Mouse (Mus musculus) mature B cell (primary cell): ENCODE measurements around the gene Mark1.

Source experiments
- in situ Hi-C: fragments of 300-500 bp; cut with MboI; formaldehyde crosslinking; loops from 2 replicates; pipeline ENCODE4 v1.14.3; 2019

Mark1 gene

DNA sequence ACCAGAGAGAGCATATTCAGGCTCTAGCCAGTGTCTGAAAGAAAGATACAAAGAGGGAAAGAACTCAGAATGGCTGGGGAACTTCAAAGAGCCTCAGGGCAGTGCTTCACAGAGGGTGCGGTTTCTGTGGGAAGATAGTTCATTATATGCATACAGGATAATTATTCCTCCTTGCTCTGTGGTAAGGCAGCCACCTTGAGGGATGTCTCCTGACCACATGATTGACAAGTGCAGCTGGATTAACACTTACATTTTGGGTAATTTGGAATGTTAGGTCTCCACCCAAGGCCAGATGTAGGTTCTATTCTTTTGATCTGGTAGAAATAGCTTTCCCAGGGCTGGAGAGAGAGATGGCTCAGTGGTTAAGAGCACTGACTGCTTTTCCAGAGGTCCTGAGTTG lies 113.2 kb downstream of the Mark1 start:
- in situ Hi-C loops = no loop called here

- in situ Hi-C loops = no loop called here
These were observed 116.8 kb downstream of the Mark1 start, which contains the start of gene C130074G19Rik for GRCm38 (mm10) chr1:184882281-184883268. Gene C130074G19Rik (minus strand): TSS chr1:184883218.

DNA sequence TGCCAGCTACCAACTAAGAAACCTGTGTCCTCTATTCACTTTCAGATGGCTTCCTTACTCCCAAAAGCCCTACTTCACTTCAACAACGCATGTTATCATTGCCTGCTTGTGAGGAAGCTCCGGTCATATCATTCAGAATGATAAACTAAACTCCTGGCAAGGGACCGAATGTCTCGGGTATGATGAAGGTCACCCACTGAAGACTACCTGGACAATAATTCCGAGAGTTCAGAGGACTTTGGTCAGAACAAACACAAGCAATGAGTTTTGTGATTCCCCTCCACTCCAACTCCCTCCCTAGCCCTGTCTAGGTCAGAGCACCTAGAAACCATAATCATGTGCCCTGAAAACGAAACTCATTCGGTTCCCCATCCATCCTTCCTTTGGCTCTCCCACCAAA lies 117.5 kb downstream of the Mark1 start:
- in situ Hi-C loops = no loop called here

- in situ Hi-C loops = no loop called here
These were observed 118.2 kb downstream of the Mark1 start for GRCm38 (mm10) chr1:184881211-184881610.

- in situ Hi-C loops = no loop called here
These were observed 120.5 kb downstream of the Mark1 start for GRCm38 (mm10) chr1:184878860-184879259.

GRCm38 (mm10) chr1:184877306-184877705 lies 122.1 kb downstream of the Mark1 start:
- in situ Hi-C loops = no loop called here

- in situ Hi-C loops = no loop called here
These were observed 125.5 kb downstream of the Mark1 start for GRCm38 (mm10) chr1:184873910-184874309.

DNA sequence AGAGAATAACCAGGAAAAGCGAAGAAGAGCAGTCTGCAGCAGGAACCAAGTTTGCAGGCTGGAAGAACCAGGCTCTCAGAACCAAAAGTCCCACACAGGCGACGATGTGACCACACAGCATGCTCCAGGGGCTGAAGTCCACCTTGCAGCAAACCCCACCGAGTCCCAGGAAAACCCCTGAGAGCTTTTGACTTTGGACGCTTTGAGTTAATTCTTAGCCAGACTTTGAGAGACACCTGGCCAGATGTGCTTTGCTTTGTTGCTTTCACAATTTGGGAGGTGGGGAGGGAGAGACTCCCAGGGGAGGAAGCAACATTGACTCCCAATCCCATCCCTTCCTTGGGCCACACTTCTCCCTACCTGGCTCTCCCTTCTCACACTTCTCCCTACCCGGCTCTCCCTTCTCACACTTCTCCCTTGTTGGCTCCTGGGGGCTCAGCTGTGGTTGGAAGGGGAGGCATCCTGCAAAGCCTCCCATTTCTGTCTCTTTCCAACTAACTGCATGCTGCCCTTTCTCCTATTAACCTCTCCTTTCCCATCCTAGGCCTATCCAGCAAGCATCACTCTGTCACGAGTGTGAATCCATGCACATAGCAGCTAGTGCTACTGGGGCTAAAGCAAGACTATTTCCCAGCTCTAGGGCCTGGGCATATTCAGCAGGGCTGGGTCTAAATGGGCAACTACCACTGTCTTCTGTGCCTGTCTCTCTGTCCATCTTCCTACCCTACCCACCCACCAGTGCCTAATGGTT lies 127.1 kb downstream of the Mark1 start:
- in situ Hi-C loops = no loop called here

GRCm38 (mm10) chr1:184871506-184871905 lies 127.9 kb downstream of the Mark1 start:
- in situ Hi-C loops = no loop called here

DNA sequence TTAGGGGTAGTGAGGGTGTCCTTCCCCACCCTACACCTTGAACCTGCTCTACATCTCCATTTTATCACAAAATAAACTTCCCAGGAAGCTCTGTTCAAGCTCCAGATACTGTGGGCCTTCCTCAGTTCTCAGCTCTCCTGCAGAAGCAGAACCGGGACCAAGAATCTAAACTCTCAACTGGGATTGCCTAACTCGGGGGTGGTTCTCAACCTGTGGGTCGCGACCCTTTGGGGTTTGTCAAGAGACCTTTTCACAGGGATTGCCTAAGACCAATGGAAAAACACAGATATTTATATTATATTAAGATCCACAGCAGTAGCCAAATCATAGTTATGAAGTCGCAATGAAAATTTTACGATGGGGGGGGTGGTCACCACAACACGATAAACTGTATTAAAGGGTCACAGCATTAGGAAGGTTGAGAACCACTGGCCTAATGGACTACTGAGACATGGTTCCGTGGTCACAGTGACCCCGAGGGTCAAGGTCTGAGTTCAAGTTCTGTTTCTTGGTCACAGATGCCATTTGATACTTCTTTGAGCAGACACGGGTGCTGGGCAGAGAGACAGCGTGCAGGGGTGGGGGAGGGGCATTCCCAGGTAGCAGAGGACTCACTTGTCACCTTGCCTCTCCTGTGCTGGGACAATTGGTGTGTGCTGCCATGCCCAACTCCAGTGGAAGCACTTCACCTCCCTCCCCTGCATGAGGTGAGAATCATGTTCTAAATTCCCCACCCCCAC lies 128.6 kb downstream of the Mark1 start:
- in situ Hi-C loops = no loop called here

DNA sequence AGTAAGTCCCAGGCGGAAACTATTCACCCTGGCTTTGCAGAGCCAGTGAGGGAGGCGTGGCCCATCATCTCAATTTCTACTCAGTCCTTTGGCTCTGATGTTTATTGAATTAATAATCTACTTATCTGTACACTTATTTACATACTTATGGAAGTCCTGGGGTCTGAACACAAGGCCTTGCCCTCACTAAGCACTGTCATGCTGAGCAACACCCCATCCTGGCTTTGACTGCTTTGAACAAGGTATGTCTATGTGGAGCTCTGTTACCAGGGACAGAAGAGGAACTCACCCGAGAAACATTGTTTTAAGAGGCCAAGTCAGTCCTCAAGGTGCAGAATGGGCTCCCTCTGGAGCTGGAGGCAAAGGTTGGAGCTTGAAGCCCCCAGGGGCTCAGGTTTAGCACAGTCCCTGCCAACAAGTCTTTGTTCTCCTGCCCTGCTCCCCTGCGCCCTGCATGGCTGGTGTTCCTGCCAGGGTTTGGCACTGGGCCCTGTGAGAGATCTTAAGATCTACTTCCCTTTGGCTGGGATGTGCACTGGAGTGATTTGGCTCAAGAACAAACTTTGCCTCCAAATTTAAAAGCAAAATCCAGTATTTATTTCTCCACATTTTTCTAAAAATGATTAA lies 129.3 kb downstream of the Mark1 start:
- in situ Hi-C loops = no loop called here

- in situ Hi-C loops = no loop called here
These were observed 131.7 kb downstream of the Mark1 start for GRCm38 (mm10) chr1:184867640-184868120.

GRCm38 (mm10) chr1:184864381-184864801 lies 135.0 kb downstream of the Mark1 start:
- in situ Hi-C loops = no loop called here

DNA sequence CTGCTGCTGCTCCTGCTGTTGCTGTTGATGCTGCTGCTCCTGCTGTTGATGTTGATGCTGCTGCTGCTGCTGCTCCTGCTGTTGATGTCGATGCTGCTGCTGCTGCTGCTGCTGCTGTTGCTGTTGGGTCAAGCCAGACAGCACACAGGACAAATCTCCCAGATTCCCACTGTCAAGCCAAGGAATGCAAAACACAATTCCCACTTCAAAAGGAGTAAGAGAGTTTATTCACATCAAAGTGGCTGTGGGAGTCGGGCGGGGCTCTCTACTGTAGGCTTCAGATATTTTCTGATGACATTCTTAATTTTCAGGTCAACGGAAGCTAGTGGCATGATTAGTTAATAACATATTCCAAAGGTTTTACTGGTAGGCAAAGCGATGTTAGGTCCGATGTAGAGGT lies 136.7 kb downstream of the Mark1 start:
- in situ Hi-C loops = no loop called here

DNA sequence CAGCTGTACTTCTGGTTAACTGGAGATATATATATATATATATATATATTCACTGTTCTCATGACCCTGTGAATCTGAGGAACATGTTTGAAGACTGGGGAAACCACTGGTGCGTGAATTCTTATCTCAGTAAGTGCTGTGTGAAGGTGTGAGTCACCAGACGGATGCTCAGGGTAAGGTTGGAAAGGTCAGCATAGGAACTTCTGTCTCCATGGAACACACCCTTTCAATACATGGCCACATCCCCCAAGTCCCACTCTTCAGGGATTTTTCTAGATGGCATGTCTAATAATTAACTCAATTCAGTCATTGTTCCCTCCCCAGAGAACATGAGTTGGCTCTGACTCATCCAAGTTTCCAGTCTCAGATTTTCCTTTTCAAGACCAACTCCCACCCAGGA lies 137.8 kb downstream of the Mark1 start:
- in situ Hi-C loops = no loop called here

GRCm38 (mm10) chr1:184860276-184860675 lies 139.1 kb downstream of the Mark1 start:
- in situ Hi-C loops = no loop called here

DNA sequence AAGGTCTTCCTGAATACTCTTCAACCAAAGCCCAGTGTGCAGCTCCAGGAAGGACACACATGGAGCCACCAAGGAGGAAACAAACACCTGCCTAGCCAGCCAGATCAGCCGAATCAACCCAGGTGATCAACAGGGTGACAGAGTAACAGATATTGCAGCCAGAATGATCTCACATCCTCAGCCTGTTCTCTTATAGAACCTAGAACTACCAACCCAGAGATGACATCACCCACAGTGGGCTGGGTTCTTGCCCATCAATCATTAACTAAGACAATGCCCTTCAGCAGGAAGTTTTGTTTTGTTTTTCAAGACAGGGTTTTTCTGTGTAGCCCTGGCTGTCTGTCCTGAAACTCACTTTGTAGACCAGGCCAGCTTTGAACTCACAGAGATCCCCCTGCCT lies 141.1 kb downstream of the Mark1 start:
- in situ Hi-C loops = no loop called here

- in situ Hi-C loops = no loop called here
These were observed 142.2 kb downstream of the Mark1 start for GRCm38 (mm10) chr1:184857216-184857615.

DNA sequence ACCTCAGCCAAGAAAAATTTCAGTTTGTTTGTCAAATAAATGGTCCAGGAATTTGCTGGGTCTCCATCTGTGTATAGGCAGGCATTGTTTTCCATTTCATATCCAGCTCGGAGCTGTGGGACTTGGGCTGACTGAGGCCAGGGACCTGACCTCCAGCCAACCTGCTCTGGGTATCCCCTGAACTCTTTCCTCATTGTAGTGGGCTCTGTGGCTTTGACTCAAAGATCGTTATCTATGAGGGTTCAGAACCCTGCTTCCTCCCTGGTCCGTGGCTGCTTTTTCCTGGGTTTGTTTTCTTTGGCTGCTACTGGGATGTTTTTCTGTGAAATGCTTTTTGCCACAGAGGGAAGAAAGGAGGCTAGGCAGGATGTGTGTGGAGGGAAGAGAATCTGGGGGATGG lies 145.4 kb downstream of the Mark1 start:
- in situ Hi-C loops = no loop called here

DNA sequence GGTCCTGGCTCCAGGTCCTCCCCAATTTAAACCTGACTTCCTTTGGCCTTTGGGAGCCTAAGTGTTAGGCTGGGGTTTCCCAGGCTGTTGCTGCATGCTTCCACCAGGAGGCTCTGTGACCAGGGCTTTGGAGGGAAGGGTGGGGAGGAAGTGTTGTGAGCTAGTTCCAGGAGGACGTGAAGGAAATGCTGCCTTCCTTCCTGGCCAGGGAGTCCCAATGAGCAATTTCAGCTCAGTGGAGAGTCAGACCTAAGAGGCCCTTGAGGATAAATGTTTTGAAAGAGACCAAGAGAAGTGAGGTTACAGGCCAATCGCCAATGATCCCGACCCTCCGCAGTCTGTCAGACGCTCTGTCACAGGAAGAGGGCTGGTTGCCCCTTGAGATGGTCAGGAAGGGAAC lies 146.0 kb downstream of the Mark1 start:
- in situ Hi-C loops = no loop called here
